Mouse (Mus musculus) retina, embryonic 14.5 days (tissue): ENCODE data around the gene Ddx24.

Experiments
- DNase-seq: peaks from one replicate; pipeline ENCODE4 v3.0.0-alpha.2; 2015; ENCODE audit warnings: low spot score

The Ddx24 gene

GRCm38 (mm10) chr12:103389348-103389727 lies 36.3 kb downstream of the Ddx24 start:
- no peak for DNase-seq

- peak; percentile 96 for DNase-seq
Measured at GRCm38 (mm10) chr12:103388505-103389347, 36.9 kb downstream of the Ddx24 start, which contains the start of gene Otub2. Gene Otub2 (plus strand): TSS chr12:103388682.

GRCm38 (mm10) chr12:103380226-103380625 lies 45.4 kb downstream of the Ddx24 start:
- no peak for DNase-seq

GRCm38 (mm10) chr12:103376774-103377173 lies 48.9 kb downstream of the Ddx24 start:
- no peak for DNase-seq

GRCm38 (mm10) chr12:103376124-103376523 lies 49.5 kb downstream of the Ddx24 start:
- no peak for DNase-seq

- DNase-seq: no peak
Measured at GRCm38 (mm10) chr12:103373530-103374236, 51.9 kb downstream of the Ddx24 start.

- DNase-seq: peak; percentile 79
Measured at GRCm38 (mm10) chr12:103371711-103372110, 53.9 kb downstream of the Ddx24 start.

- no peak for DNase-seq
Measured at GRCm38 (mm10) chr12:103370861-103371260, 54.8 kb downstream of the Ddx24 start.

- DNase-seq: no peak
Measured at GRCm38 (mm10) chr12:103368777-103369176, 56.9 kb downstream of the Ddx24 start.

- DNase-seq: no peak
Measured at GRCm38 (mm10) chr12:103368326-103368669, 57.3 kb downstream of the Ddx24 start.

GRCm38 (mm10) chr12:103367620-103368325 lies 57.9 kb downstream of the Ddx24 start:
- DNase-seq: peak; percentile 94

GRCm38 (mm10) chr12:103367171-103367570 lies 58.5 kb downstream of the Ddx24 start:
- no peak for DNase-seq

- no peak for DNase-seq
Measured at GRCm38 (mm10) chr12:103362336-103362735, 63.3 kb downstream of the Ddx24 start.

- no peak for DNase-seq
Measured at GRCm38 (mm10) chr12:103361539-103362307, 63.9 kb downstream of the Ddx24 start.

GRCm38 (mm10) chr12:103360812-103361211 lies 64.8 kb downstream of the Ddx24 start:
- no peak for DNase-seq

GRCm38 (mm10) chr12:103358951-103359801 lies 66.5 kb downstream of the Ddx24 start:
- DNase-seq: no peak

- no peak for DNase-seq
Measured at GRCm38 (mm10) chr12:103358216-103358615, 67.4 kb downstream of the Ddx24 start.
